Mouse (Mus musculus) embryonic stem cell, embryonic (primary cell): ENCODE measurements around the gene Secisbp2.

Experiments
- CTCF ChIA-PET, 4 experiments: fragments of 300-600 bp in 2 of 4; fragments of 350-600 bp in 2 of 4; sonication (Branson Sonifier 250); formaldehyde crosslinking; loops; one replicate each; lab custom pipeline; 2022; ENCODE audit warnings: inconsistent platforms in 2 of 4; lab: Charles Lee
- POLR2A ChIA-PET, 4 experiments: fragments of 300-600 bp in 2 of 4; fragments of 350-600 bp in 2 of 4; sonication (Branson Sonifier 250); formaldehyde crosslinking; loops; one replicate each; lab custom pipeline; 2022; ENCODE audit warnings: antibody characterized with exemption in 4 of 4, inconsistent platforms in 1 of 4; lab: Charles Lee

The Secisbp2 gene

DNA sequence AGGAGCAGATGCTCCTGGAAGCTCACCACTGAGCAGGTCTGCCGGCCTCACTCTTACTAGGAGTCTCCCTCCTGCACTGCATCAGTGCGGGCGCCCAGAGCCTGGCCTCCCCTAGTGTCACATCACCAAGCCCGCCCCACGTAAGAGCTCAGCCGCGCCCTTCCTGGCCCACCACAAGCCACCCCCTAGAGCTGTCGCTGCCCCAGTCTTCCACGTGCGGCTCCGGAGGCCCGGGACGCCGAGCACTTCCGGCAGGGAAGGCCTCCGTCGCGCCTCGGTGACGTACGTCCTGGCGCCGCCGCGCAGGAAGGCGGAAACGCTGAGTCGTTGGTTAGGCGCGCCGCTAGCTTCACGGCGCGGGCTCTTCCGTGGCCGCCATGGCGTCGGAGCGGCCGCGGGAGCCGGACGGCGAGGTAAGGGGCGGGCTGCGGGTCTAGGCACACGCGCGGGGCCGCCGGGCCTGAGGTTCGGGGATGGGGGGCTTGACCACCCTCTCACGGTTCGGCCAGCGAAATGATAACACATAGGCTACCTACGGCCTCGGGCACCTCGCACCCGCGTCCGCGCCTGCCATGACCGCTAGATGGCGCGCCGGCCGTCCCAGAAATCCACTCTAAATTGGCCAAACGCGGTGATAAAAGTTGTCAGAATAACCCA lies at the start of gene Secisbp2:
Secisbp2 (plus strand) TSS at position 290 of the 657 bp plus-strand sequence.
- ChIA-PET CTCF (interaction anchor here (0.6 to 1.6 kb wide), 17 partner anchors 9 to 602 kb away, joined by 3 to 10 read pairs (median 4); no protein-coding TSS in a partner anchor), POLR2A (interaction anchor here (0.5 to 3.1 kb wide), 60 partner anchors 8 to 580 kb away, joined by 3 to 30 read pairs (median 4); partner anchors contain the start of genes Gadd45g (in 1 of the 4), Nxnl2 (in 1 of the 4) and Sema4d (in 1 of the 4))

GRCm38 (mm10) chr13:51602764-51603163 lies 48.7 kb upstream of the Secisbp2 start:
- POLR2A ChIA-PET = interaction anchor here in 2 of 4 experiments (0.5 to 1.3 kb wide), 2 partner anchors 13 to 15 kb away, joined by 3 to 4 read pairs; no protein-coding TSS in a partner anchor
- CTCF ChIA-PET = interaction anchor here in 1 of 4 experiments (0.6 kb wide), 1 partner anchor 93 kb away, joined by 5 read pairs; no protein-coding TSS in a partner anchor

- ChIA-PET CTCF (interaction anchor here in 1 of 4 experiments (0.6 kb wide), 1 partner anchor 585 kb away, joined by 3 read pairs; no protein-coding TSS in a partner anchor), POLR2A (interaction anchor here in 2 of 4 experiments (0.5 to 1.3 kb wide), 3 partner anchors 12 to 16 kb away, joined by 3 to 4 read pairs (median 3); no protein-coding TSS in a partner anchor)
These were observed 48.1 kb upstream of the Secisbp2 start for GRCm38 (mm10) chr13:51603221-51603893.

DNA sequence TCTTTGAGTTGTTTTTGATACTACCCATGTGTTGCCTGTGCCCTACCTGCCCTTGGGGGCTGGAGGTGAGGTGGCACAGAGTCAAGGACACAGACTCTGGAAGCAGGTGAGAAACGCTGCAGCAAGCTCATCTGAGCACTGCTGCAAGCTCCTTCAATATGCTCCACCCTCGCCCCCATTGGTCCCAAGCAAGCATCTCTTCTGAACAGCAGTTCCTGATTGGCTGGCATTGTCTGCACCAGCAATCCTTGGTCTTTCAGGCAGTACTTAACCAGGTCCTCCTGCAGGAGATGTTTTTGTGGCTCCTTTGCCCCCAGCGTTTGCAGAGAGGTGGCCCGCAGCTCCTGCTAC lies 47.6 kb upstream of the Secisbp2 start:
- ChIA-PET POLR2A (interaction anchor here in 2 of 4 experiments (1.3 kb wide), 2 partner anchors 11 to 12 kb away, joined by 3 to 4 read pairs; no protein-coding TSS in a partner anchor), CTCF (interaction anchor here in 1 of 4 experiments (0.6 kb wide), 1 partner anchor 586 kb away, joined by 3 read pairs; no protein-coding TSS in a partner anchor)

DNA sequence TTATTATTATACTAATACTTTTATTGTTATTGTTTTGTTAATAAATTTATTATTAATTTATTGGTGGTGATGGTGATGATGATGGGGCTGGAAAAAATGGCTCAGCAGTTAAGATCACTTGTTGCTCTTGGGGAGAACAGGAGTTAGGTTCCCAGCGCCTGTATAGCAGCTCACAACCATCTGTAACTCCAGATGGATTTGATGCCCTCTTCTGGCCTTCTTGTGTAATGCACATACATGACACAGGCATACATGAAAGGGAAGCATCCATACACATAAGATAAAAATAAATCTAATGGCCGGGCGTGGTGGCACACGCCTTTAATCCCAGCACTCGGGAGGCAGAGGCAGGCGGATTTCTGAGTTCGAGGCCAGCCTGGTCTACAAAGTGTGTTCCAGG lies 42.3 kb upstream of the Secisbp2 start:
- ChIA-PET CTCF (interaction anchor here in 2 of 4 experiments (0.6 to 2.5 kb wide), 6 partner anchors 9 to 648 kb away, joined by 3 to 11 read pairs (median 4); no protein-coding TSS in a partner anchor), POLR2A (interaction anchor here in 2 of 4 experiments (0.6 to 1.2 kb wide), 3 partner anchors 9 to 41 kb away, joined by 3 read pairs; no protein-coding TSS in a partner anchor)

DNA sequence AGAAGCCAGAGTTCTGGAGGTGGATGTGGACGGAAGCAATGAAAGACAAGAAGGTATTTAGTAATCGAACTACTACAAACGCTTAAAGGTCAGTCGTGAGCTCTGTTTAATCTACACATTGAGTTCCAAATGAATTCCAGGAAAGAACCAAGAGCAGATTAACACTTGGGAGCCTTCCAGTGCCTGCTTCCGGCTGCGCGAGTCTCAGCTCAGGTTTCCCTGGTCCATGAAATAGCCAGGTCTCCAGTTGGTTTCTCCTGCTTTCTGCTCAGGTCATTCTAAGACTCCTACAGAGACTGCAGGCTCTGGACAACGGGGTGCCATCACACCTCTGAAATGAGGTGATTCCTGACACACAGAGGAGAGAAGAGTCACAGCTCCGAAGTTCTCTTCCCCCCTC lies 40.4 kb upstream of the Secisbp2 start:
- POLR2A ChIA-PET = interaction anchor here in 3 of 4 experiments (0.6 to 2.0 kb wide), 7 partner anchors 13 to 710 kb away, joined by 3 to 5 read pairs (median 4); no protein-coding TSS in a partner anchor

DNA sequence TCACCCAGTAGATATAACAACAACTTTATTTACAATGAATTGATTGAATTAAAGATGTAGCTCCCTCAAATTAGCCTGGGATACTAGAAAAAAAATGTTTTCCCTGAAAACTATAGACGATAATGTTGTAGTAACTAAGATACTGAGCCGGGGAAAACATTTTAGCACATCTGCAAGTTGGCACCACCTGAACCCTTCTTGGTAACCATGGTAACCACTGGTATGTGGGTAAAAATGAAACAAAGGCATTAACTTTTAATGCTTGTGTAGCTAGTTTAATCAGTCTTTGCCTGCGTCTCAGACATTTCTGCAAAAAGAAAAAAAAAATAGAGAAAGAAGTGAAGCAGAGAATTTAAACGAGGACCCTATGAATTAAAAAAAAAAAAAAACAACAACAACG lies 40.0 kb upstream of the Secisbp2 start:
- POLR2A ChIA-PET = interaction anchor here in 2 of 4 experiments (0.6 to 2.0 kb wide), 6 partner anchors 19 to 654 kb away, joined by 3 to 5 read pairs (median 4); no protein-coding TSS in a partner anchor
- CTCF ChIA-PET = interaction anchor here in 1 of 4 experiments (1.1 kb wide), 1 partner anchor 12 kb away, joined by 4 read pairs; no protein-coding TSS in a partner anchor

More for the DNA sequence above, 40.4 kb upstream of the Secisbp2 start:
- CTCF ChIA-PET = interaction anchor here in 3 of 4 experiments (0.7 to 1.1 kb wide), 3 partner anchors 12 to 187 kb away, joined by 3 to 4 read pairs (median 3); no protein-coding TSS in a partner anchor

GRCm38 (mm10) chr13:51615815-51616214 lies 35.7 kb upstream of the Secisbp2 start:
- ChIA-PET CTCF (interaction anchor here in 2 of 4 experiments (0.9 to 1.5 kb wide), 2 partner anchors 15 to 197 kb away, joined by 3 read pairs; no protein-coding TSS in a partner anchor), POLR2A (interaction anchor here in 3 of 4 experiments (0.8 to 2.1 kb wide), 10 partner anchors 10 to 514 kb away, joined by 3 to 10 read pairs (median 3); partner anchors contain the start of gene Secisbp2 (in 1 of the 3))

DNA sequence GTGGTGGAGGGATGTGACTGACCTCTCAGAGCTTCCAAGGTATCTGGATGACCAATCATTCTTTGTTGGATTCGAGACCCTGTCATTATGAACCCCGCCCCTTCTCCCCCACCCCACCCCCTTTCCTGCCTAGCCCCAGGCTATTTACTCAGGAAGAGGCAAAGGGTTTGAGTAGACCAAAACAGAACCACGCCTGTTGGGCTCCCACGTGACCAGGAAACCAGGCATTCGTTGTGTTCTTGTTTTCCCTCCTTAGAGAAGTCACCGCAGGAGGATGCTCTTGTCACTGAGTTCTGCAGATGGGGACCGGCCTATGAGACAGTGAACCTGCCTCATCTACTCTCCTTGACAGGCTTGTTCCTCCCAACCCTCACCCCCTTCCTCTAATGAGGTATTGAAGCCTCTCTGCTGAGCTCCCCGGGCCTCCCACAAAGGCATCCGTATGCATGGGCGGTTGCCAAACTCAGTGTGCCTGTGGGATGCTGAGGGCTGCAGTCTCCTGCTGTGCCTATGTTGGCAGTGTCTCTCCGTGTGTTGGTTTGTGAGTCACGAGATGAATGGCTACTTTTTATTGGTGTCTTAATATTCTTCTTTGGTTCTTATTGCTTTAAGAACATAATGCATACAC lies 35.0 kb upstream of the Secisbp2 start:
- ChIA-PET CTCF (interaction anchor here in 1 of 4 experiments (0.7 to 1.5 kb wide), 2 partner anchors 11 to 15 kb away, joined by 3 to 4 read pairs; no protein-coding TSS in a partner anchor), POLR2A (interaction anchor here in 3 of 4 experiments (0.7 to 2.1 kb wide), 8 partner anchors 13 to 1668 kb away, joined by 3 to 10 read pairs (median 4); no protein-coding TSS in a partner anchor)

DNA sequence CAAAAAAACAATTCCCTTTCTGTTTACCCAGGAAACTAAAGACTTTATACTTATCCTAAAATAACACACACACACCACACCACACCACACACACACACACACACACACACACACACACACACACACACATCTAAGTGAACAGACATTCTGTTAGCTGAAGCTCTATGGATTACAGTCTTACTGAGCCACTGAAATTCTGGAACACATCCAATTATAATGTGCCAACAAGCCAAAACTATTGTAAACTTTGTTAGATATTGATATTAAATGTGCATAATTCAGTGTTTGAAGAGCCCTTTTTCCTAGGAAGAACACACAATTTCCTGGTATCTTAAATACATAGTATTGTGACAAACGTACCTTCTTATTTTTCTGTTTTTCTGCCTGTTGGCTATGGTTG lies 34.2 kb upstream of the Secisbp2 start:
- POLR2A ChIA-PET = interaction anchor here in 3 of 4 experiments (0.6 to 2.1 kb wide), 13 partner anchors 11 to 1667 kb away, joined by 3 to 10 read pairs (median 3); partner anchors contain the start of gene Secisbp2 (in 1 of the 3)
- CTCF ChIA-PET = interaction anchor here (0.6 to 2.2 kb wide), 23 partner anchors 8 to 1758 kb away, joined by 3 to 11 read pairs (median 4); partner anchors contain the start of gene Sema4d (in 1 of the 4)

DNA sequence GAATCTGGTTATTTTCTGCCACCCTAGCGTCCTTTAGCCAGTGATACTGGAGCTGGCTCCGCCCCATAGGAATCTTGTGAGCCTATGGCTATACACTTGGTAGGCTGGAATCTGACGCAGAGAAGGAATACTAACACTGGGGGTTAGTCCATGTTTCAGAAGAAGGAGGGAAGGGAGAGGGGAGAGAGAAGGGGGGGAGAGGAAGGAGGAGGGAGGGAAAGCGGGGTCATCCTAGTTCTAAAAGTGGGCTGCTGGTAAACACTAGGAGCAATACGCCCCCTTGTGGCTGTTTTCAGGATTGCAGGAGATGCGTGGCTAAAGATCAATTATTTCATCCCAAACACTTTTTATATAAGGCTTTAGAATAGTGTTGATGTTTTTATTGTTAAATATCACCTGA lies 33.6 kb upstream of the Secisbp2 start:
- CTCF ChIA-PET = interaction anchor here (0.6 to 2.2 kb wide), 25 partner anchors 9 to 1757 kb away, joined by 3 to 11 read pairs (median 4); partner anchors contain the start of genes Secisbp2 (in 1 of the 4) and Sema4d (in 1 of the 4)
- POLR2A ChIA-PET = interaction anchor here in 3 of 4 experiments (0.6 to 1.3 kb wide), 15 partner anchors 10 to 947 kb away, joined by 3 to 5 read pairs (median 3); partner anchors contain the start of gene Secisbp2 (in 1 of the 3)

GRCm38 (mm10) chr13:51618602-51619001 lies 32.9 kb upstream of the Secisbp2 start:
- ChIA-PET CTCF (interaction anchor here (0.6 to 2.2 kb wide), 18 partner anchors 9 to 936 kb away, joined by 3 to 11 read pairs (median 4); partner anchors contain the start of gene Secisbp2 (in 1 of the 4)), POLR2A (interaction anchor here in 3 of 4 experiments (0.5 to 1.3 kb wide), 16 partner anchors 9 to 1342 kb away, joined by 3 to 13 read pairs (median 3); partner anchors contain the start of genes Cks2 (in 1 of the 3) and Secisbp2 (in 1 of the 3))

DNA sequence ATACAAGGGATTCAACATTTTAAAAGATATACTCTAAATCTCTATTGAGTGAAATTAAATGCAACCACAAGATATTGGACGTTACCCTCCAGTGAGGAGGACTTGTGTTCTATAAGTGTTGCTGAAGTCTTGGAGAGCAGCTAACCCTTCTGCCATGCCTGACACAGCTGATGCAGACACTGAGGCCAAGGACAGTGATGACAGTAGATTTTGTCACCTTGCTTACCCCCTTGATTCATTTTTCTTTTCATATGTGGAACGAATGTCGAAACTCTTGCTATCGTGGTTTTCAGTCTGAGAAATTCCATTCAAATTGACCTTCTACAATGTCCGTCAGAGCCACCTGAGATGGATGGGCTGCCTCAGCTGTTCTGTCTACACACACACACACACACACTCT lies 28.9 kb upstream of the Secisbp2 start:
- ChIA-PET POLR2A (interaction anchor here in 1 of 4 experiments (0.6 to 1.3 kb wide), 3 partner anchors 10 to 238 kb away, joined by 3 to 4 read pairs (median 3); no protein-coding TSS in a partner anchor), CTCF (interaction anchor here in 1 of 4 experiments (0.5 kb wide), 1 partner anchor 405 kb away, joined by 4 read pairs; no protein-coding TSS in a partner anchor)

- CTCF ChIA-PET = no interaction called here
- POLR2A ChIA-PET = no interaction called here
These were observed 27.8 kb upstream of the Secisbp2 start for GRCm38 (mm10) chr13:51623678-51624077.

- CTCF ChIA-PET = interaction anchor here in 3 of 4 experiments (0.5 to 2.7 kb wide), 4 partner anchors 9 to 14 kb away, joined by 3 to 9 read pairs (median 4); no protein-coding TSS in a partner anchor
- POLR2A ChIA-PET = interaction anchor here in 3 of 4 experiments (0.9 to 1.5 kb wide), 10 partner anchors 10 to 23 kb away, joined by 3 to 8 read pairs (median 4); partner anchors contain the start of genes Cks2 (in 1 of the 3) and Secisbp2 (in 1 of the 3)
These were observed 23.1 kb upstream of the Secisbp2 start for GRCm38 (mm10) chr13:51628273-51628848.
